Comparison of ENCODE assay signal across 23 mouse cellular contexts in the genomic region with DNA sequence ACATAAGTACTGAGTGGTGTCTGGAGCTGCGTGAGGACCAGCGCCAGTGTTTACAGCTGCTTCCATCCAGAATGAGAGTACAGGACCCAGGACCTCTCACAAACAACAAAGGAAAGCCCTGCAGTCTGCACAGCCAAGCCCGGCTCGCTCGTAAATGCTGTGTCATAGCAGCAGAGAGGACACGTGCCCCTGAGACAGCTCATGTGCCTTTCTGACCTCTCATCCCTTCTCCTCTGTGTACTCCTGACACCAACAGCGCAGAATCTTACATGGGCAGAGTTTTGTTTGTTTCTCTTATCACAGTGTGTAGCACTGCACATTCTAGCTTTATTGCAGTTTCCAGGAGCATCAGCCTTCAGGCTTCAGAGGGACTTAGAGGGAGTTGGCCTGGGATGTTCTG. TPM values are rescaled to one million over a fixed set of nuclear protein-coding genes. Genes with fewer than 3 reads are reported as not detected.
DNase-seq lines count a peak whose midpoint lies in the region; ATAC-seq and TF ChIP-seq lines count a peak whose summit lies in the region.
"Had no signal": no experiment of that assay in that cellular context is flagged by ENCODE, and none has a peak within 500 bp of the region (broad histone marks: within the 10 kb centered on the region; RNA-seq: fewer than 3 reads in every experiment).

No protein-coding gene starts in this region.

- H3K9me3 ChIP-seq in liver, embryonic 14.5 days (ENCODE audit: control insufficient read depth, low read length), result no peaks in the 10 kb centered on the region
- no peaks in the 10 kb centered on the region for H3K9me3 ChIP-seq in stomach, postnatal 0 days (ENCODE audit: control insufficient read depth, low read length)
- H3K9me3 ChIP-seq: embryonic facial prominence, embryonic 12.5 days; midbrain, embryonic 12.5 days; neural tube, embryonic 12.5 days had no signal

- no peak for TF ChIP-seq CTCF in kidney, adult 2 months (conservative IDR thresholded peaks at IDR 0.05; ENCODE audit: insufficient read depth, insufficient read length, low read depth, low read length)
- TF ChIP-seq CTCF in testis, adult 2 months (IDR thresholded peaks at IDR 0.05; ENCODE audit: control insufficient read depth, insufficient read depth, insufficient replicate concordance, low read depth, low read length), result no peak
- TF ChIP-seq CTCF in liver, embryonic 14.5 days (IDR thresholded peaks at IDR 0.05; ENCODE audit: low read depth), result no peak
- TF ChIP-seq CTCF in stomach, postnatal 0 days (IDR thresholded peaks at IDR 0.05; ENCODE audit: low read depth), result no peak

- no peak for TF ChIP-seq POLR2A in kidney, adult 2 months (IDR thresholded peaks at IDR 0.05; ENCODE audit: low read depth, low read length)
- no peak for TF ChIP-seq POLR2A in testis, adult 2 months (IDR thresholded peaks at IDR 0.05; ENCODE audit: control insufficient read depth, low read depth, low read length)

- WGBS in kidney, adult 2 months, result 61% methylated on average over 7 of the region's 7 CpGs
- 75% methylated on average over 7 of the region's 7 CpGs for WGBS in liver, embryonic 14.5 days (ENCODE audit: insufficient replicate concordance)
- WGBS in stomach, postnatal 0 days, result 77% methylated on average over 7 of the region's 7 CpGs

- peaks cover 2% of the 10 kb centered on the region; the same call in 1 of the 2 replicates for H3K36me3 ChIP-seq in kidney, adult 2 months (ENCODE audit: control insufficient read depth, insufficient read depth, low read length)
- H3K36me3 ChIP-seq in testis, adult 2 months (ENCODE audit: control insufficient read depth, insufficient read depth, low read length), result no peaks in the 10 kb centered on the region
- no peaks in the 10 kb centered on the region; the same call in 1 of the 2 replicates for H3K36me3 ChIP-seq in liver, embryonic 14.5 days (replicated peaks; ENCODE audit: control insufficient read depth, insufficient read depth, low read depth)
- peaks cover 31% of the 10 kb centered on the region for H3K36me3 ChIP-seq in stomach, postnatal 0 days (ENCODE audit: control insufficient read depth, insufficient read depth, low read length)

- no peak overlapping the region for H3K4me2 ChIP-seq in liver, embryonic 14.5 days (ENCODE audit: low read depth)
- H3K4me2 ChIP-seq in stomach, postnatal 0 days (replicated peaks; ENCODE audit: low read depth), result no peak overlapping the region
- H3K4me2 ChIP-seq: embryonic facial prominence, embryonic 12.5 days; midbrain, embryonic 12.5 days; neural tube, embryonic 12.5 days had no signal

- peak; percentile 35 for DNase-seq in kidney, adult 2 months
- DNase-seq in kidney, adult 18-20 months, result no peak
- no peak for DNase-seq in testis, postnatal 14 days (ENCODE audit: low spot score)
- DNase-seq in liver, embryonic 14.5 days (ENCODE audit: low read depth in 3 of 3, low spot score in 3 of 3), result no peak
- DNase-seq in stomach, postnatal 0 days (ENCODE audit: low spot score), result no peak
- DNase-seq in MN1 (ENCODE audit: low spot score), result no peak
- DNase-seq in left cerebral cortex, adult 8-10 months (ENCODE audit: low spot score in 2 of 2), result no peak
- DNase-seq: adrenal gland, postnatal 14 days; cerebellum, adult 2 months; cerebellum, postnatal 36 days; gastrocnemius, postnatal 25 days; left cerebral cortex, postnatal 4 days; lung, adult 18-20 months; lung, postnatal 14 days; thymus, adult 18-20 months; thymus, postnatal 4 days had no signal

- peak; percentile 59; the same call in 1 of the 2 replicates for ATAC-seq in liver, embryonic 14.5 days (ENCODE audit: insufficient read depth)
- ATAC-seq in stomach, postnatal 0 days (ENCODE audit: low FRiP score, low TSS enrichment), result peak; percentile 59
- ATAC-seq: CD4-positive, CD25-positive, alpha-beta regulatory T cell, adult 4 months; forebrain, embryonic 16.5 days; hindbrain, postnatal 0 days had no signal

- TF ChIP-seq EP300 in liver, embryonic 14.5 days (IDR thresholded peaks at IDR 0.05; ENCODE audit: low read depth), result no peak
- no peak for TF ChIP-seq EP300 in stomach, postnatal 0 days (optimal IDR thresholded peaks at IDR 0.05)

- no peak overlapping the region for H3K4me3 ChIP-seq in kidney, adult 2 months (ENCODE audit: insufficient read depth, low read depth, low read length)
- no peak overlapping the region for H3K4me3 ChIP-seq in testis, adult 2 months (ENCODE audit: control insufficient read depth, low read depth, low read length)
- no peak overlapping the region for H3K4me3 ChIP-seq in liver, embryonic 14.5 days (ENCODE audit: insufficient read depth in 1 of 2, low read depth in 2 of 2, low read length in 2 of 2)
- no peak overlapping the region for H3K4me3 ChIP-seq in stomach, postnatal 0 days (ENCODE audit: low read depth, low read length)
- H3K4me3 ChIP-seq: embryonic facial prominence, embryonic 12.5 days; midbrain, embryonic 12.5 days; neural tube, embryonic 12.5 days had no signal

- H3K27me3 ChIP-seq in kidney, adult 2 months (replicated peaks; ENCODE audit: control insufficient read depth, insufficient read depth, low read length), result no peaks in the 10 kb centered on the region
- H3K27me3 ChIP-seq in testis, adult 2 months (ENCODE audit: control insufficient read depth, insufficient read depth, low read length), result no peaks in the 10 kb centered on the region
- no peaks in the 10 kb centered on the region for H3K27me3 ChIP-seq in liver, embryonic 14.5 days (ENCODE audit: control insufficient read depth, insufficient read depth, low read length)
- H3K27me3 ChIP-seq in stomach, postnatal 0 days (ENCODE audit: control insufficient read depth, insufficient read depth, low read length), result no peaks in the 10 kb centered on the region
- H3K27me3 ChIP-seq: embryonic facial prominence, embryonic 12.5 days; midbrain, embryonic 12.5 days; neural tube, embryonic 12.5 days had no signal

- no peaks in the 10 kb centered on the region for H3K4me1 ChIP-seq in kidney, adult 2 months (ENCODE audit: control insufficient read depth, insufficient read depth, low read length)
- no peaks in the 10 kb centered on the region; the same call in 1 of the 2 replicates for H3K4me1 ChIP-seq in testis, adult 2 months (ENCODE audit: control insufficient read depth, insufficient read depth, low read length)
- H3K4me1 ChIP-seq in liver, embryonic 14.5 days (replicated peaks; ENCODE audit: control insufficient read depth in 2 of 2, insufficient read depth in 2 of 2, low read length in 1 of 2), result no peaks in the 10 kb centered on the region
- no peaks in the 10 kb centered on the region for H3K4me1 ChIP-seq in stomach, postnatal 0 days (replicated peaks; ENCODE audit: control insufficient read depth, insufficient read depth)
- H3K4me1 ChIP-seq: embryonic facial prominence, embryonic 12.5 days; midbrain, embryonic 12.5 days; neural tube, embryonic 12.5 days had no signal

- no peak overlapping the region for H3K27ac ChIP-seq in kidney, adult 2 months (ENCODE audit: insufficient read depth, low read depth, low read length)
- peak overlapping the region; percentile 61; the same call in 1 of the 2 replicates for H3K27ac ChIP-seq in testis, adult 2 months (ENCODE audit: control insufficient read depth, insufficient read depth, low read depth, low read length)
- no peak overlapping the region for H3K27ac ChIP-seq in liver, embryonic 14.5 days
- H3K27ac ChIP-seq in stomach, postnatal 0 days (replicated peaks), result no peak overlapping the region
- H3K27ac ChIP-seq: embryonic facial prominence, embryonic 12.5 days; hindbrain, postnatal 0 days; midbrain, embryonic 12.5 days; neural tube, embryonic 12.5 days had no signal

- no peak overlapping the region for H3K9ac ChIP-seq in liver, embryonic 14.5 days (replicated peaks)
- no peak overlapping the region for H3K9ac ChIP-seq in stomach, postnatal 0 days (ENCODE audit: low read length)
- H3K9ac ChIP-seq: embryonic facial prominence, embryonic 12.5 days; midbrain, embryonic 12.5 days; neural tube, embryonic 12.5 days had no signal

RNA-seq across cellular contexts. Expression of a gene that starts 14.4 kb away (rescaled TPM):
- polyA plus RNA-seq in kidney, adult 2 months (2012; rRNA removed), result 1.5 and 1.8 TPM in 2 replicates
- 29.1 and 32.9 TPM in 2 replicates for polyA plus RNA-seq in testis, adult 2 months (2012; rRNA removed)
- polyA plus RNA-seq in liver, embryonic 14.5 days (2012; rRNA removed), result 1.3 and 1.9 TPM in 2 replicates
- 1.6 TPM in 2 replicates for polyA plus RNA-seq in liver, embryonic 14.5 days (2014; fragmentation: Nextera tagmentation; extraction: Ambion mirVana)
- 3.2 and 3.3 TPM in 2 replicates for polyA plus RNA-seq in stomach, postnatal 0 days (2015; fragmentation: Nextera tagmentation; extraction: Ambion mirVana)
- 10 to 100 TPM; 71.7 to 93.5 (median 80.3) TPM for total RNA-seq in left cerebral cortex, adult 8-10 months (2022)
